Mouse (Mus musculus): ENCODE results near the gene Eif2a. TPM values are rescaled to one million over a fixed set of nuclear protein-coding genes. Genes with fewer than 3 reads are reported as not detected.

The Eif2a gene
- total and polyA plus RNA-seq, 3 experiments = 0.74 to 49.9 (median 47.1) TPM

Other genes with a start within 250 kb of the Eif2a start
- gene Tsc22d2, start 111.1 kb upstream of the Eif2a start, total RNA-seq (2021) = 10 to 100 TPM; 31.0 to 39.8 TPM
- gene Tsc22d2, start 111.1 kb upstream of the Eif2a start, polyA plus RNA-seq (2012; rRNA removed) = 44.8 and 49.5 TPM in 2 replicates
- gene Serp1, start 71 bp downstream of the Eif2a start, total RNA-seq (2021) = 100 to 1,000 TPM in 1 of 2 experiments, 10 to 100 TPM in 1; 96.4 to 103 TPM
- 104 and 105 TPM in 2 replicates for gene Serp1, start 71 bp downstream of the Eif2a start, polyA plus RNA-seq (2012; rRNA removed)
- 100 to 1,000 TPM; 125 to 149 TPM for gene Selenot, start 50.8 kb downstream of the Eif2a start, total RNA-seq (2021)
- 23.5 and 26.2 TPM in 2 replicates for gene Selenot, start 50.8 kb downstream of the Eif2a start, polyA plus RNA-seq (2012; rRNA removed)
- gene Erich6, start 111.4 kb downstream of the Eif2a start, total RNA-seq (2021) = under 1 TPM; 0.12 to 0.21 TPM
- not detected in 2 replicates for gene Erich6, start 111.4 kb downstream of the Eif2a start, polyA plus RNA-seq (2012; rRNA removed)
- gene Siah2, start 166.6 kb downstream of the Eif2a start, total RNA-seq (2021) = 10 to 100 TPM; 14.4 to 28.6 TPM
- 36.0 and 52.3 TPM in 2 replicates for gene Siah2, start 166.6 kb downstream of the Eif2a start, polyA plus RNA-seq (2012; rRNA removed)

Data from adrenal gland, adult 2 months (tissue).